Mouse (Mus musculus): Measurements from ENCODE around the gene Terf2.
"Not testable (repeated sequence)": the region's sequence is repeated elsewhere in the genome, so short reads cannot be mapped to it uniquely, and the experiment has no call there.

The Terf2 gene

DNA sequence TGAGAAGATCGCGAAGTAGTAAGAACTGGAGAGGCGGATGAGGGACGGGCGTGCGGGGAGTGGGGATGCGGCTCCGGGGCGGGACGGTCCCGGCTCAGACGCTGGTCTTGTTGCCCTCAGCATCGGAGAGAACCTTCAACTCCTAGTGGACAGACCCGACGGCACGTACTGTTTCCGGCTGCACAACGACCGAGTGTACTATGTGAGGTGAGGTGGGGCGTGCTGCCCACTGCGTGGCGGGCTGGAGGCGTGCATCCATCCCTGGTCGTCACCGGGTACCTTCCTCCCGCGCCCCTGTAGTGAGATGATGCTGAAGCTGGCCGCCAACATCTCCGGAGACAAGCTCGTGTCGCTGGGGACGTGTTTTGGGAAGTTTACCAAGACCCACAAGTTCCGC, 39.4 kb downstream of the Terf2 start:
- DNase-seq (ENCODE audit: low read depth, low spot score), result no peak

DNA sequence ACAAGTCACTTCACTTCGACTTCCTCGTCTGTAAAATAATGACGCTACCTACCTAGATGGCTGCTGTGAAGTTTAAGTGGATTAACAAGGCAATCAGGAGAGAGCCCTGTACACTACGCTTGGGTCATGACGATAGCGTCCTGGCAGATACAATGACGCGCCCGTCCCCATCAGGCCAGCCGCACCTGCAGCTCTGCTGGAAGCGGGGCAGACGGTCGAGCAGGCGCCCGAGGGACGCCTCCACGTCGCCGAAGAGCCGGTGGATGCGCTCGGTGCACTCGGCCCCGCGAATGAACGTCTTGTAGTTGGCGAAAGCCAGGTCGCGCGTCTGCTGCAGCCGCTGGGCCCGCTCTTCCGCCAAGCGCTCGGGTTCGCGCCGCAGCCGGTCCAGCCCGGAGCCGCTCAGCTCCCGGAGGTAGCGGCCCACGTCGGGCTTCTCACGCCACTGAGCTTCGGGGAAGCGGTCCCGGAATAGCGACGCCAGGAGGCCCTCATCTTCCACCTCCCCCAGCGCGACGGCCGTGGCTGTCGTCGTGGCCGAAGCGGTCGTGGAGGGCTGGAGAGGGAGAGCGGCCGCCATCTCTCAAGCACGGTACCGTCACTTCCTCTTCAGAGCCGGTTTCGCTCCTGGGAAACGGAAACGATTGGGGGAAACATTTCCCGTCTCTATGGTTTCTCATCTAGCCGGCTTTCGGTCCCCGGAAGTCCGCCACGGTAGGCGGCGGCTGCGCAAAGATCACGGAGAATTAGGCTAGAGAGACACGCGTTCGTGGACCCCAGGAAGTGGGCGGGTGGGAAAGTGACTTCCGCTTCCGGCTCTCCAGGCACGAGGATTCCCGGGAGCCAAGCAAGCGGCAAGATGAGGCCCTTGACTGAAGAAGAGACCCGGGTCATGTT, 40.0 kb downstream of the Terf2 start, which contains the start of the genes Cog8 and Nip7:
Gene Cog8 (minus strand): TSS at position 614 of the 897 bp plus-strand sequence.
Gene Nip7 (plus strand): TSS at position 802 of the 897 bp plus-strand sequence.
- DNase-seq (ENCODE audit: low read depth, low spot score), result peak; percentile 98

DNA sequence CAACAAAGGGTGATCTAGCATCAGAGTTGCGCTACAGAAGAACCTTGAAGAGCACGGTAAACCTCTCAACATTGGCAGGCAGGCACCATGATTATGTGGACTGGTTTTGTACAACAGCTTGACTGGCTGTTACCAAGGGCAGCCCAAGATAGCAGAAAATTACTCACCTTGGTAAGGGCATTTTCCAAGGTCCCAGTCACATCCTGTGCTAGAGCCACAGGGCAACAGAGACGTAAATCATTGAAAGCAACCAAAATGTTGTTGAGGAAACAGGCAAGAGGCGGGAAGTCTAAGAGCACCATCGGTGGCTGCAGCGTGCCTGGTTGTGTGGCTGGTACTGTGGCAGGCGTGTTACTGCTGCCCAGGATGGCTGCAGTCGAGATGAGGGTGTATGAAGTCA, 44.3 kb downstream of the Terf2 start:
- DNase-seq (ENCODE audit: low read depth, low spot score), result no peak

DNA sequence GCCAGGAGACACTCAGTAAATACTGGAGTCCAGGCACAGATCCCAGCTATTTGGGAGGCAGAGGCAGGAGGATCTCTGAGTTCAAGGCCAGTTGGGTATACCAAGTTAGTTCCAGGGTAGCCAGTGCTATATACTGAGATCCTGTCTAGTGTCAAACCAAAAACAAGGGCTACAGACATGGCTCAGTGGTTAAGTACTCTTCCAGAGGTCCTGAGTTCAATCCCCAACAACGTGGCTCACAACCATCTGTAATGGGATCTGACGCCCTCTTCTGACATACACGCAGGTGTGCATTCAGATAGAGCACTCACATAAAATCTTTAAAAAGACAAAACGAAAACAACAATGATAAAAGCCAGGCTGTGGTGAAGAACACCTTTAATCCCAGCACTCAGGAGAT, 46.9 kb downstream of the Terf2 start:
- DNase-seq (ENCODE audit: low read depth, low spot score), result peak; percentile 46

DNA sequence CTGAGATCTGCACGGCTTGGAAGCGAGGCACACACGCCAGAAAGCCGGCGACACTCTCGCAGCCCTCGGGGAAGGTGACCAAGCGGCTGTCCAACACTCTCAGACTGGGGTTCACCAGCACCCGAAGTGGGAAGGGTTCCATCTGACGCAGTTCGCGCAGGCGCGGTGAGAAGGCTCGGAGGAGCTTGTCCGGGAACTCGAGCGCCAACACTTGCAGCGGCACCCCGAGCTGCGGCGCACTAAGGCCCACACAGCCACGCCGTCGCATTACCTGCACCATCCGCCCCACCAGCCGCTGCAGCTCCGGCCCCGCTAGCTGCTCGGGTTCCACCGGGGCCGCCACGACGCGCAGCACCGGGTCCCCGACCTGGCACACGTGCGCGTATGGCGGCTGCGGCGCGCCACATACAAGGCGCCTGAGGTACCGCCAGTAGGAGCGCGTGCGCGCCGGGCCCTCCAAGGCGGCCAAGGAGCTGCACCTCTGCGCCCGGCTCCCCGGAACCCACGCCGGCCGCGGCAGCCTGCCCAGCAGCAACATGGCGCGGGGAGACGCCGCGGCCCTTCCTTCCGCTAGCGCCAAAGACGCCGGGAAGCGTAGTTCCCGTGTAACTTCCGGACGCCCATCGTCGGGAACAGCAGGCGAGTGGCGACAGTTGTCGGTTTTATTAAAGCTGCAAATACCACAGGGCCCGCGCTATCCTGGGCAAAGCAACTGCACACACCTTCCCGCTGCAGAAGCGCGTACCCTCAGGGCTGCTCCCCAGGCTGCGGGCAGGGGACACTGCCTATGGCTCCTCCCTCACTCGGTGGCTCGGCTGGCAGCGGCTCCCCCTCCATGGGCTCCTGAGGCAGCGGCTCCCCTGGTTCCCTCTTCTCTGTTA, 48.0 kb downstream of the Terf2 start, which contains the start of gene Pdf:
Gene Pdf (minus strand): TSS at position 554 of the 881 bp plus-strand sequence.
- peak; percentile 92 for DNase-seq (ENCODE audit: low read depth, low spot score)

DNA sequence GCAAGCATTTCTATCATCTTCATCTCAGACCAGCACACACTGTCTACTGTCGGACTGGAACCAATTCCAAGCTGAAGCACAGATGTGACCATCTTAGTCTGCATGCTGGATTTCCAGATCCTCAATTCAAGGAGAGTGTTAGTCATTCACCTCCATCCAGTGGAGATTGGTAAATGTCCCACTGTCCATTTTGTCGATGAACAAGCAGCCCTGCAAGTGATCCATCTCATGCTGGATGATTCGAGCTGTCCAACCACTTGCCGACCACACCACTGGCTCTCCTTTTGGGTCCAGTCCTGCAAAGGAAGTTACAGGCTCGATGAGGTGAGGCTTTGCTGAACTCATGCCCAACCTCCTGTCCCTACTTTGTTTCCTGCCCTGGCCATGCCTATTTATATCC, 49.4 kb downstream of the Terf2 start:
- DNase-seq (ENCODE audit: low read depth, low spot score), result no peak

DNA sequence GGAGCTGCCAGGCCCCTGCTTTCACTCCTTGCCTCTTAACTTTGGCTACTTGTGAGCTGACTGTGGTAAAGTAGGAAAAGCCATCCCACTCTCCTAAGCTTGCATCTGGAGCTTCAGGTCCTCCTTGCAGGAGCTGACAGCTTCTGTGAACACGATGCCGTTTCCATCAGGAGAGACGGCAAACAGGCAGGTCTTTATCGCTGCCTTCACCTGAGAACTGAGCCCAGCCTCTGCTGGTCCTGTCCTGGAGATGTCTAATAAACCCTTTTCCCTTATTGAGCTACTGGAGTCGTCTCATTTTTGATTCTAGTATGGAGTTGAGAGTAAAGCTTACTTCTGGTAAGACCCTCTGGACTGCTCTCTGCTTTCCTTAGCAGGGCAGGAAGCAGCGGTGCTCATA, 50.9 kb downstream of the Terf2 start:
- DNase-seq (ENCODE audit: low read depth, low spot score), result no peak

DNA sequence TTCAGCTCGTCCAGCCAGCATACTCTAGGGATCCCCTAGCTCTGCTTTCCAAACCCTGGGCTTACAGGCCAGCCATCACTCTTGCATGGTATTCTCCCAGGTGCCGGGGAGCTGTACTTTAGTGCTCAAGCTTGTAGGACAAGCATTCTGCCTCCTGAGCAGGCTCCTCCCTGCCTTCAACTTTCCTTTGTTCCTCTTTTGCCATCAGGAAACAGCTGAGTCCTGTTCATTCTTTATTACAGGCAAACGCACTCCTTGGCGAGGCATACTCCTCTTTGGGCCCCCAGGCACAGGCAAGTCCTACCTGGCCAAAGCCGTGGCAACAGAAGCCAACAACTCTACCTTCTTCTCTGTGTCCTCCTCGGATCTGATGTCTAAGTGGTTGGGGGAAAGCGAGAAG, 55.7 kb downstream of the Terf2 start:
- DNase-seq (ENCODE audit: low read depth, low spot score), result no peak

DNA sequence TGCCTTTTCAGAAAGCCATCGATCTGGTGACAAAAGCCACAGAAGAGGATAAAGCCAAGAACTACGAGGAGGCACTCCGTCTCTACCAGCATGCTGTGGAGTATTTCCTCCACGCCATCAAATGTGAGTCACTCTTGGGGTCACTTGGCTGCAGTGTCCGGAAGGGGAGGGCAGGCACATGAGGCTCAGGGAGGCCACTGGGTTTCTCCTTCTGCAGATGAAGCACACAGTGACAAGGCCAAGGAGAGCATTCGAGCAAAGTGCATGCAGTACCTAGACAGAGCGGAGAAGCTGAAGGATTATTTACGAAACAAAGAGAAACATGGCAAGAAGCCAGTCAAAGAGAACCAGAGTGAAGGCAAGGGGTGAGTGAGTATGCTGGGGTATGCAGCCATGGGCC, 59.7 kb downstream of the Terf2 start:
- no peak for DNase-seq (ENCODE audit: low read depth, low spot score)

DNA sequence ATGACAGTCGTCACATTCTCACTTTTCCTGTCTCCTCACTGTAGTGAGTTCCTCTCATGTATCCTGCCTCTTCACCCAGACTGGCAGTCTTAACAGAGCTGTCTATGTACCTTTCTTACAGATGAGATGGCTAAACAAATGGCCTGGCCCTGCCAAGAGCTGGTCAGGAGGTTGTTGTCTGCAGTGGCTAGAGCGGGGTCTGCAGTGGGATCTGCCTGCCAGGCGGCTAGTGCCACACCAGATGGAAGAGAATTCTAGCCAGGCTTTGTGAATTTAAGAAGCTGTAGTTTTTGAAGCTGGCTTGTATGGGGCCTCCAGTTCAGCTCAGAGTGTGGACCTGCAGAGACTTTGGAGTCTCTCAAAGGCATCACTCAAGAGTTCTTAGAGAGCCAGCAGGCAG, 60.7 kb downstream of the Terf2 start:
- no peak for DNase-seq (ENCODE audit: low read depth, low spot score)

DNA sequence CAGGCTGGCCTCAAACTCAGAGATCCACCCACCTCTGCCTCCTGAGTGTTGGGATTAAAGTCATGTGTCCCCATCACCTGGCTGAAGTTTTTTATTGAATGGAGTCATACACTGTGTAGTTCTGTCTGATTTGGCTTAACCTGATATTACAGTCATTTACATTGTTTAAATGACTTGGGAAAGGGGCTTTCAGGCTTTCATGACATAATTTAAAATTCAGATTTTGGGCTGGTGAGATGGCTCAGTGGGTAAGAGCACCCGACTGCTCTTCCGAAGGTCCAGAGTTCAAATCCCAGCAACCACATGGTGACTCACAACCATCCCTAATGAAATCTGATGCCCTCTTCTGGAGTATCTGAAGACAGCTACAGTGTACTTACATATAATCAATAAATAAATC, 62.7 kb downstream of the Terf2 start:
- DNase-seq (ENCODE audit: low read depth, low spot score), result not testable (repeated sequence)

DNA sequence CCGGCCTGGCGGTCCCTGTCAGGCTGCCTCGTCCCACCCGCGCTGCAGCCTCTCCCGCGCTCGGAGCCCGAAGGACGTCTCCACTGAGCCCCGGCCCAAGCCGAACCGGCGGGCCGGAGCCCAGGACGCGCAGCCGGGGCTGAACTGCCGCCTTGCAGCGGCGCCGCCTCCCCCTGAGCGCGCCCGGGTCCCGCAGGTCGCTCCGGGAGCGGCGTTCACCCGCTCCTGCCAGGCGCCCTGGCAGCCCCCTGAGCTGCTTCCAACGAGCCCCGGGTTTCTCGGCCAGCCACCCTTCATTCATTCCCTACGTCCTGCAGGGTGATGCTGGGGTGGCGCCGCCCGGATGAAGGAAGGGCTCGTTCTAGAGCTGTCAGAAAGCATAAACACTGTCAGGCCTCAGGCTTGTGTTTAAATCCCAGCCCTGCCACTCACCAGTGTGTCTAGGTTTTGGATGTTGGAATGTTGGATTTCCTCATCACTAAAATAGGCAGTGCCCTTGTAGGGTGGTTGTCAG, 64.7 kb downstream of the Terf2 start:
- peak; percentile 71 for DNase-seq (ENCODE audit: low read depth, low spot score)

DNA sequence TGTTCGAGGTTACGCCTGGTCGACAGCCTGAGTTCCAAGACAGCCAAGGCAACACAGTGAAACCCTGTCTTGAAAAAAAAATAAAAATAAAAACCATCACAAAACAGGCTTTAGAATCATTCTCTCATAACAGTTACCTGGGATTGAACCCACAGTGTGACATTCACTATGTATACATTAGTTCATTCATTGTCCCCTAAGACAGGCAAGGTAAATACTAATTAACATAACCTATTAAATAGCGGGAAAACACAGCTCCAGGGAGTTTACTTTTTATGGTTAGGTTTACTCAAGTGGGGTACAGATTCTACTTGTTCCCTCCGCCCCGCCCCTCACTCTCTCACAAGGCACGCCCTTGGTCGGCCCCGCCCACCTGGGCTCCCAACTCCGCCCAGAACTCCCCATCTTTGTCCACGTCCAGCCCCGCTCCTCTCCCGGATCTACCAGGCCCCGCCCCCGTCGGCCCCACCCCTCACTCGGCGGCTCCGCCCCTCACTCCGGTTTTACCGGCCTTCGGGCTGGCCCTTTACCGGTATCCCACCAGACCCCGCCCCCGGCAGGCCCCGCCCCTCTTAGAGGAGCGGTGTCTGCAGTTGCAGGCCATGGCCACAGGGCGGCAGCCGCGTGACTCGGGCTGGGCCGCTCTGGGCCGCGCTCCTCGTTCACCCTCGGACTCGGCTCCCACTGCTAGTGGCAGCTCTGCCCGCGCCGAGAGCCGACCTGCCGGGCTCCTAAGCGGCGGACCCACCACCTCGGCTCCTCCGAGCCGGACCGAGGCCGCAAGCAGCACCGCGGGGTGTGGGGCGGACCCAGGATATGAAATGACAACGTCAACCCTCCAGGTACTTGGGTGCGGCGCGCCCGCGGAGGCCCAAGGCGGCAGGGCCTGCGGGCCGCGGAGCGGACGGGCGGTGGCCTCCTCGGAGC, 65.4 kb downstream of the Terf2 start, which contains the start of gene Vps4a:
Gene Vps4a (plus strand): TSS at position 573 of the 927 bp plus-strand sequence.
- peak; percentile 97 for DNase-seq (ENCODE audit: low read depth, low spot score)

DNA sequence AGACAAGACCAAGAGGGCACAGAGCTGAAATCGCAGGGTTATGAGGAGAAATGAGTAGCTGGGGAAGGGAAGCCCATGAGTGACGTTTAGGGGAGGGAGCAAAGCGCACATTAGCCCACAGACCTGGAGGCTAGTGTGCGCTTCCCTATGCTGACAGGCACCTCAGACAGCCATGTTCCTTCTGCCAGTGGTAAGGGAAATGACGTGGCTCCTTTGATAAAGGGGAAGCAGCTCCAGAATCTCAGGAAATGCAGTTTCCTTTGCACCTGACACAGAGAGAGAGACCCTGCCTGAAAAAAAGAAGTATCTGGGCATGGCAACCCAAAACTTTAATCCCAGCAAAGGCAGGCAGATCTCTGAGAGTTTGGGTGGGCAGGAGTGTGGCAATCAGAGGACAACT, 66.3 kb downstream of the Terf2 start:
- peak; percentile 26 for DNase-seq (ENCODE audit: low read depth, low spot score)

DNA sequence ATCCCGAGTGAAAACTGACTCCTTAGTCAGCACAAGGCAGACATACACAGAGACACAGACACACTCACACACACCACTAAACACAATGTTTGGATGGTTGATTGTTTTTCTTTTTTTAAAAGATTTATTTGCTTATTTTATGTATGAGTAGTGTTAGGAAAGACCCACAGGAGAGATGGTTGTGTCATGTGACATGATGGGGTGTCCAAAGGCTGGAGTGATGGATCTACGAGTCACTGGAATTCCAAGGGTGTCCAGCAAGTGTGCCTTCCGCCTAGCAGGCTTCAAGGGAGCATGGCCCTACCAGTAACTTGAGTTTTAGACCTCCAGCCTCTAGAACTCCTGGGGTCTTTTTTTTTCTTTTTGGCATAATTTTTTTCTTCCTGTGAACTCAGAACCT, 67.0 kb downstream of the Terf2 start:
- DNase-seq (ENCODE audit: low read depth, low spot score), result no peak

DNA sequence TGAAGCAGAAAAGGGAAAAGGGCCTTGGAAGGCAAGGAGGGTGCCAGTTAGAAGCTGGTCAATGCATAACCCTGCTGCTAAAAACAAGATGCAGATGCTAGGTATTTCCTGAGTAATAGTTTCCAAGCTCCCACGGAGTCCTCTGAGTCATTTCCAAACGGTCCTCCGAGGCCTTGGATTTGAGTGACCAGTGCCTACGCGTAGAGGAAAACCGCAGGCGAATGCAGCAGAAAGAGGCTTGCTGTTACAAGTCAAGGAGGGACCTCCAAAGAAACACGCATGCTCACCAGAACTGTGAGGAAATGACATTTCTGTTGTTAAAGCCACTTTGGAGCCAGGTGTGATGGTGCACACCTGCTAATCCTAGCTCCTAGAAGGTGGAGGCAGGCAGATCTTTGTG, 72.9 kb downstream of the Terf2 start:
- DNase-seq (ENCODE audit: low read depth, low spot score), result no peak
